Mouse (Mus musculus) ES-CJ7 (cell line): ENCODE measurements at regions not wholly inside any gene's neighbourhood (a gene's known extent, or its start where the extent isn't known, plus 50 kb on each side); places are given as distances from the start of the nearest gene placed in this dataset.

Source experiments
- DNase-seq: peaks from one replicate; pipeline ENCODE4 v3.0.0; 2011; ENCODE audit warnings: low read depth, low spot score

- DNase-seq, result peak; percentile 77
These were observed 970.5 kb upstream of the Pot1a start for GRCm38 (mm10) chr6:26779551-26779950.

- peak; percentile 89 for DNase-seq
These were observed 967.6 kb upstream of the Pot1a start for GRCm38 (mm10) chr6:26776636-26777035.

- no peak for DNase-seq
These were observed 957.8 kb upstream of the Pot1a start for GRCm38 (mm10) chr6:26766846-26767245.

- DNase-seq, result no peak
These were observed 955.7 kb upstream of the Pot1a start for GRCm38 (mm10) chr6:26764727-26765126.

GRCm38 (mm10) chr6:26761551-26761950 lies 952.5 kb upstream of the Pot1a start:
- DNase-seq, result no peak
